Mouse (Mus musculus): ENCODE results near the gene H13. TPM values are rescaled to one million over a fixed set of nuclear protein-coding genes. Genes with fewer than 3 reads are reported as not detected.

H13 gene
- polyA plus RNA-seq, 1 experiment from 2014 or later, result 173 TPM

DNA sequence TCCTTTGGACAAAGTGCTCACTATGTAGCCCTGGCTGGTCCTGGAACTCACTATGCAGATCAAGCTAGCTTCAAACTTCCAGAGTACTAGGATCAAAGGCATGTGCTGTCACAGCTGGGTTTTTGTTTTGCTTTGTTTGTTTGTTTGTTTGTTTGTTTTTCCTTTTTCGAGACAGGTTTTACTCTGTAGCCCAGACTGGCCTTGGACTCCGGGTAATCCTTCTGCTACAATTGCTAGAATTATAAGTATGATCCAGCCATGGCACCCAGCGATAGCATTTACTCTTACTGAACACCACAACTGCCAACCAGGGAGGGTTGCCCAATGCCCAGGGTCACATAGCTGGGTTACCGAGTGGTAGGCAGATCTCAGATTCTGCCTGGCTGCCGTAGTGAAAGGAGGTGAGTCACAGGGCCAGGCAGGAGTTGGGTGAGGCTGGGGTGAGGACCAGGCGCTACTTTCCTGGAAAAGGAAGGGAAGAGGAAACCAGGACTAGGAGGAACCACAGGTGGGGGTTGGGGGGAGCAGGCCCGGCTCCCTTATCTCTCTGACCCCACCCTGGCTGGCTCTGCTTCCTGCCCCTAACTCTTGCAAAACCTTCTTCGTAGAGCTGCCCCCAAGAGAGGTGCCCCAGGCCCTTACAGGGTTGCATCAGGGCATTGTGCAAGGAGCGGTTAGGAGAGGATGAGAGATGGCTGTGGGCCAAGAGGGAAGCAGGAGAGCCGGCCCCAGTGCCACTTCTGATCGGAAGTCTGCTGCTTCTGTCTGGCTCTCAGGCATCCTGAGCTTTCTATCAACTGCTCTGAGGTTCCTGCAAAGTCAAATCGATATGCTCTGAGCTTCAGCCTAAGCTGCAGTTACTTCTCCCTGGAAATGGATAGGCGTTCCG lies 72.1 kb downstream of the H13 start:
- Histone ChIP-seq H3K36me3 (ENCODE audit: control insufficient read depth, insufficient read depth) (no peaks in the 10 kb centered on the region), H3K4me1 (replicated peaks; ENCODE audit: control insufficient read depth, insufficient read depth, low read length) (peaks cover 27% of the 10 kb centered on the region), H3K9ac (replicated peaks; ENCODE audit: low read depth, low read length) (no peak overlapping the region), H3K27me3 (replicated peaks; ENCODE audit: control insufficient read depth, insufficient read depth, low read length) (peaks cover 10% of the 10 kb centered on the region; the same call in 1 of the 2 replicates), H3K4me2 (ENCODE audit: low read length) (no peak overlapping the region), H3K27ac (ENCODE audit: low read length) (no peak overlapping the region), H3K4me3 (replicated peaks; ENCODE audit: low read length) (no peak overlapping the region), H3K9me3 (ENCODE audit: control insufficient read depth, low read length) (no peaks in the 10 kb centered on the region)
- WGBS, result 48% methylated on average over 14 of the region's 14 CpGs
- no peak for ATAC-seq

DNA sequence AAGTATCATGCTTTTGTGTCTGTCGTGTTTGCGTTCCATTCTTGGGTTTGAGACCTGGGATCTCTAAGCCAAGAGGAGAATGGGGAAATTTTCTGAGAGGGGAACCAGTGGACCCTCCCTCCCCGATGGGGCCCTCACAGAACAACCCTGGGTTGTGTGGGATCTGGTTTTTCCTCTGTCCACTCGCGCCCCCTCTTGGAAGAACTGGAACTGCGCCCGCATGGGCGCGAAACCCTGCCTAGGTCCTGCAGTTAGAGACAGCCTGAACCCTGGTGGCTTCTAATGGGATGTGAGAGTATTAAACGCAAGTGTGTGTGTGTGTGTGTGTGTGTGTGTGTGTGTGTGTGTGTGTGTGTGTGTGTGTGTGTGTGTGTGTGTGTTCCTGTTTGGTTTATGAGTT lies 73.2 kb downstream of the H13 start:
- Histone ChIP-seq H3K27ac (ENCODE audit: low read length) (no peak overlapping the region), H3K4me3 (replicated peaks; ENCODE audit: low read length) (no peak overlapping the region), H3K36me3 (ENCODE audit: control insufficient read depth, insufficient read depth) (no peaks in the 10 kb centered on the region), H3K9ac (replicated peaks; ENCODE audit: low read depth, low read length) (no peak overlapping the region), H3K9me3 (ENCODE audit: control insufficient read depth, low read length) (no peaks in the 10 kb centered on the region), H3K4me2 (ENCODE audit: low read length) (no peak overlapping the region), H3K27me3 (replicated peaks; ENCODE audit: control insufficient read depth, insufficient read depth, low read length) (peaks cover 8% of the 10 kb centered on the region; the same call in 1 of the 2 replicates), H3K4me1 (replicated peaks; ENCODE audit: control insufficient read depth, insufficient read depth, low read length) (peaks cover 17% of the 10 kb centered on the region)
- ATAC-seq, result no peak
- 25% methylated on average over 10 of the region's 10 CpGs for WGBS

DNA sequence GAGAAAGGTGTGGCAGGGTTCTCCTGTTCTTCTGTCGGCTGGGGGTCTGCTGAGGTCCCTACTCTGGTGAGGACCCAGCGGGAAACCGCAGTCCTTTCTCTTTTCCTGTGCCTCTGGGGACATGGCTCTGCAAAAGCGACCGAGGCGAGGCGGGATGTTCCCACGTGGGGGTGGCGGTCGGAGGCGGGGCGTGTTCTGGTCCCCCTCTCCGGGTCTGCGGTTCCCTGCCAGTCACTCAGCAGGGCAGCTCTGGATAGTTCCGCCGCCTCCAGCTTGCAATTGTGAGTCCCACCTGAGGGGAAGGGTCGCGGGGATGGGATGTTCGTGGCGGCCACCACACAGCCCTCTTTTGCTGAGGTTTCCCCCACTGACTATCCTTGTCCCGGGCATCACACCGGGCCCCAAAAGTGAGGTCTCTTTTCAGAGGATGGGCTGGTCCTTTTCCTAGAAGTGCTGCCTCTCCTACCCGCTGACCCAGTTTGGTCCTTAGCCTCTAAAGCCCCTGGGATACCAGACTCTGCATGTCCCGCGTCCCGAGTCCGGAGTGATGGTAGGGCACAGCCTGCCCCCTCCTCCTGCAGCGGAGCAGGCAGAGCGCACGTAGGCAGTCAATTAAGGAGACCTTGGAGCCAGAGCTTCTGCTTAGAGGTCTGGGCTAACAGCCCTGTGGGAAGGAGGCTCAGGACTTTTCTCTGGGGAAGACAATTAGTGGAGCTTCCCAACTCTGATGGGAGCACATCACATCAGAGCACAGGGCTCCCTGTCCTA lies 84.9 kb downstream of the H13 start, which contains the start of gene Cox4i2:
TSS of gene Cox4i2 (plus strand) at position 230 of the 768 bp plus-strand sequence.
- H3K36me3 ChIP-seq (ENCODE audit: control insufficient read depth, insufficient read depth), result no peaks in the 10 kb centered on the region
- H3K4me3 ChIP-seq (replicated peaks; ENCODE audit: low read length), result no peak within 1 kb of the TSS; the same call in 1 of the 2 replicates
- H3K9ac ChIP-seq (replicated peaks; ENCODE audit: low read depth, low read length), result no peak within 1 kb of the TSS; the same call in 1 of the 2 replicates
- peaks cover 12% of the 10 kb centered on the region; the same call in 1 of the 2 replicates for H3K4me1 ChIP-seq (replicated peaks; ENCODE audit: control insufficient read depth, insufficient read depth, low read length)
- no peak; the same call in 1 of the 2 replicates for ATAC-seq
- peak within 1 kb of the TSS; percentile 42 for H3K4me2 ChIP-seq (ENCODE audit: low read length)
- H3K9me3 ChIP-seq (ENCODE audit: control insufficient read depth, low read length), result no peaks in the 10 kb centered on the region
- WGBS, result 3% methylated on average over 30 of the region's 30 CpGs
- no peak within 1 kb of the TSS for H3K27ac ChIP-seq (ENCODE audit: low read length)
- H3K27me3 ChIP-seq (replicated peaks; ENCODE audit: control insufficient read depth, insufficient read depth, low read length), result no peaks in the 10 kb centered on the region

DNA sequence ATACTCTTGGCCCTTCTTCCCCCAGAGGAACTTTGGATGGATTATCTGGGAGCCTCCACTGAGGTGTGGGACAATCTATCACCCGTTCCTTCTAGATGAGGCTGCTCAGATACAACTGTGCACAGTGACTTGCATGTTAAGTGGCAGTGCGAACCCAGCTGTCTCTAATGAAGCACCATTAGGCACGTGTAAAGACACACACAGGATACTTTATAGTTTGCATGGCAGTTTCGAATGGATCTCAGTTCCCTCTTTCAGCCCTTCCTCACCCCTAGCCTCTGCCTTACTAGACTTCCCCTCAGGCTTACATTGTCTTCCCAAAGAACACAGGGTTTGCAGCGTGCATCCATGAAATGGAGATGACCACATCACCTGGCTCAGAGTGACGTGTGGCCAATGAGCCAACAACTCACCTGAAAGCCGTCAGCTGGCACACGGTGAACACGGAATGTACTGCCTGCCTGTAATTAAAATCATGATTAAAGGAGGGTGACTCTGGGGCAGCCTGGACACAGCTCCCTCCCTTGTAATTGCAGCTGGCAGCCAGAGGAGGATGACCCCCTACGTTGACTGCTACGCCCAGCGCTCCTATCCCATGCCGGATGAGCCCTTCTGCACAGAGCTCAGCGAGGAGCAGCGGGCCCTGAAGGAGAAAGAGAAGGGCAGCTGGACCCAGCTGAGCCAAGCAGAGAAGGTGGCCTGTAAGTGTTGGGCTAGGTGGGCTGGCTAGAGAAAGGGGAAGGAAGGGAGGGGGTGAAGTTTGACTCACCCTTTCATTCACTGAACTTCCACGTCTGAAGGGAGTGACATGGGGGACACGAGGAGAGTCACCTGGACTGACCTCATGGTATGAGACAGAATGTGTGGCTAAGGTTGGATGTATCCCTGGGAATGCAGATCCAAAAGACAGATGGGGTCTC lies 87.5 kb downstream of the H13 start:
- Histone ChIP-seq H3K4me2 (ENCODE audit: low read length) (no peak overlapping the region), H3K36me3 (ENCODE audit: control insufficient read depth, insufficient read depth) (no peaks in the 10 kb centered on the region), H3K9ac (replicated peaks; ENCODE audit: low read depth, low read length) (no peak overlapping the region), H3K27ac (ENCODE audit: low read length) (no peak overlapping the region), H3K9me3 (ENCODE audit: control insufficient read depth, low read length) (no peaks in the 10 kb centered on the region), H3K27me3 (replicated peaks; ENCODE audit: control insufficient read depth, insufficient read depth, low read length) (no peaks in the 10 kb centered on the region), H3K4me1 (replicated peaks; ENCODE audit: control insufficient read depth, insufficient read depth, low read length) (peaks cover 12% of the 10 kb centered on the region; the same call in 1 of the 2 replicates), H3K4me3 (replicated peaks; ENCODE audit: low read length) (no peak overlapping the region)
- 66% methylated on average over 17 of the region's 17 CpGs for WGBS
- ATAC-seq, result no peak

DNA sequence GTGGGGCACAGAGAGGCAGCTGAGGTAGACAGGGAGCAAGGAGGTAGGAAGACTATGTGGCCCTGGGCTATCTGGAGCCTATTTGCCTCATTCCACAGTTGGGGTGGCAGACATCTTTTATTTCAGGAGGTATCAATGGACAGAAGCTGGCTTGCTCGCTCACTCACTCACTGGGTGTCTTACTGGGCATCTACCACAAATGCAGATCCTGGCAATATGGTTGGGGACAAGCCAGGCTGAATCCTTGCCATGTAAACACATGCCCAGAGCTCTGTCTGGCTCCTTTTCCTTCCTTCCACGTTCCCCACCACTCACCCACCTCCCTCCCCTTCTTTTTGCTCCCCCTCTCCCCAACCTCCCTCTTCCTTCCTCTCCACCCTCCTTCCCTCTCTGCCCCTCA lies 88.2 kb downstream of the H13 start:
- H3K4me1 ChIP-seq (replicated peaks; ENCODE audit: control insufficient read depth, insufficient read depth, low read length), result peaks cover 12% of the 10 kb centered on the region; the same call in 1 of the 2 replicates
- ATAC-seq, result peak; percentile 68
- WGBS, result 36% methylated on average over 2 of the region's 2 CpGs

More for the DNA sequence above, 88.2 kb downstream of the H13 start:
- H3K36me3 ChIP-seq (ENCODE audit: control insufficient read depth, insufficient read depth), result no peaks in the 10 kb centered on the region
- H3K9me3 ChIP-seq (ENCODE audit: control insufficient read depth, low read length), result no peaks in the 10 kb centered on the region
- no peak overlapping the region for H3K4me2 ChIP-seq (ENCODE audit: low read length)
- H3K4me3 ChIP-seq (replicated peaks; ENCODE audit: low read length), result no peak overlapping the region
- no peak overlapping the region for H3K9ac ChIP-seq (replicated peaks; ENCODE audit: low read depth, low read length)
- H3K27ac ChIP-seq (ENCODE audit: low read length), result no peak overlapping the region
- no peaks in the 10 kb centered on the region for H3K27me3 ChIP-seq (replicated peaks; ENCODE audit: control insufficient read depth, insufficient read depth, low read length)

Other genes starting within 250 kb of the H13 start
- not detected in 2 replicates for gene Defb23, start 204.8 kb upstream of the H13 start, polyA plus RNA-seq (2015; fragmentation: Nextera tagmentation; extraction: Ambion mirVana)
- not detected in 2 replicates for gene Defb20, start 192.4 kb upstream of the H13 start, polyA plus RNA-seq (2015; fragmentation: Nextera tagmentation; extraction: Ambion mirVana)
- gene Defb22, start 179.3 kb upstream of the H13 start, polyA plus RNA-seq (2015; fragmentation: Nextera tagmentation; extraction: Ambion mirVana), result not detected in 2 replicates
- gene Defb26, start 157.8 kb upstream of the H13 start, polyA plus RNA-seq (2015; fragmentation: Nextera tagmentation; extraction: Ambion mirVana), result not detected in 2 replicates
- gene Defb28, start 151.2 kb upstream of the H13 start, polyA plus RNA-seq (2015; fragmentation: Nextera tagmentation; extraction: Ambion mirVana), result not detected in 2 replicates
- gene Defb29, start 129.4 kb upstream of the H13 start, polyA plus RNA-seq (2015; fragmentation: Nextera tagmentation; extraction: Ambion mirVana), result not detected in 2 replicates
- not detected in 2 replicates for gene Gm17416, start 100.1 kb upstream of the H13 start, polyA plus RNA-seq (2015; fragmentation: Nextera tagmentation; extraction: Ambion mirVana)
- not detected in 2 replicates for gene Defb21, start 96.7 kb upstream of the H13 start, polyA plus RNA-seq (2015; fragmentation: Nextera tagmentation; extraction: Ambion mirVana)
- not detected in 2 replicates for gene Defb19, start 89.1 kb upstream of the H13 start, polyA plus RNA-seq (2015; fragmentation: Nextera tagmentation; extraction: Ambion mirVana)
- gene Defb45, start 70.1 kb upstream of the H13 start, polyA plus RNA-seq (2015; fragmentation: Nextera tagmentation; extraction: Ambion mirVana), result not detected in 2 replicates
- gene Defb36, start 65.1 kb upstream of the H13 start, polyA plus RNA-seq (2015; fragmentation: Nextera tagmentation; extraction: Ambion mirVana), result not detected in 2 replicates
- not detected in 2 replicates for gene Defb25, start 46.4 kb upstream of the H13 start, polyA plus RNA-seq (2015; fragmentation: Nextera tagmentation; extraction: Ambion mirVana)
- gene Rem1, start 42.5 kb upstream of the H13 start, polyA plus RNA-seq (2015; fragmentation: Nextera tagmentation; extraction: Ambion mirVana), result 0.32 and 0.67 TPM in 2 replicates
- gene Mcts2, start 17.6 kb downstream of the H13 start, polyA plus RNA-seq (2015; fragmentation: Nextera tagmentation; extraction: Ambion mirVana), result 29.3 and 32.8 TPM in 2 replicates
- 22.3 and 26.0 TPM in 2 replicates for gene Id1, start 66.8 kb downstream of the H13 start, polyA plus RNA-seq (2015; fragmentation: Nextera tagmentation; extraction: Ambion mirVana)
- 4.7 and 6.0 TPM in 2 replicates for gene Cox4i2, start 84.7 kb downstream of the H13 start, polyA plus RNA-seq (2015; fragmentation: Nextera tagmentation; extraction: Ambion mirVana)
- gene Bcl2l1, start 162.3 kb downstream of the H13 start, polyA plus RNA-seq (2015; fragmentation: Nextera tagmentation; extraction: Ambion mirVana), result 176 and 188 TPM in 2 replicates
- 40.0 and 49.6 TPM in 2 replicates for gene Tpx2, start 178.5 kb downstream of the H13 start, polyA plus RNA-seq (2015; fragmentation: Nextera tagmentation; extraction: Ambion mirVana)
- not detected in 2 replicates for gene Mylk2, start 241.9 kb downstream of the H13 start, polyA plus RNA-seq (2015; fragmentation: Nextera tagmentation; extraction: Ambion mirVana)

Data from forebrain, embryonic 16.5 days (tissue).